Mouse (Mus musculus) A20 (cell line): ENCODE measurements around the gene Morn3.
A peak's percentile ranks its signal among the peaks of the same experiment; 100 is the strongest.

Source experiments
- DNase-seq: peaks from one replicate; pipeline ENCODE4 v3.0.0-alpha.2; 2011; ENCODE audit warnings: low read depth, low spot score

Morn3 gene

GRCm38 (mm10) chr5:122993811-122994210 is 53.0 kb downstream of the Morn3 start:
- DNase-seq: no peak

GRCm38 (mm10) chr5:122991350-122992004 is 55.3 kb downstream of the Morn3 start:
- no peak for DNase-seq

- peak; percentile 38 for DNase-seq
These were observed 56.2 kb downstream of the Morn3 start for GRCm38 (mm10) chr5:122990411-122991160.

GRCm38 (mm10) chr5:122989551-122990330 is 57.1 kb downstream of the Morn3 start, which contains the start of gene Kdm2b:
TSS of gene Kdm2b (minus strand) at chr5:122989823.
- peak; percentile 62 for DNase-seq

GRCm38 (mm10) chr5:122989001-122989525 is 57.8 kb downstream of the Morn3 start:
- DNase-seq: peak; percentile 84

- DNase-seq: peak; percentile 68
These were observed 58.6 kb downstream of the Morn3 start for GRCm38 (mm10) chr5:122988021-122988751.

- peak; percentile 75 for DNase-seq
These were observed 59.4 kb downstream of the Morn3 start for GRCm38 (mm10) chr5:122987211-122988020.

GRCm38 (mm10) chr5:122986091-122986493 is 60.7 kb downstream of the Morn3 start:
- peak; percentile 41 for DNase-seq
